Mouse (Mus musculus) hindbrain, embryonic 13.5 days (tissue): ENCODE data around the gene Pithd1. TPM values are rescaled to one million over a fixed set of nuclear protein-coding genes. Genes with fewer than 3 reads are reported as not detected.

Experiments
- ATAC-seq: fragments of 200-750 bp; cut with Nextera tagmentation; 2 replicates; pipeline ENCODE4 v1.8.0; 2017; ENCODE audit warnings: moderate TSS enrichment; ENCODE audit not compliant: low FRiP score
- H3K27ac ChIP-seq: fragments of 300-500 bp; sonication (generic); 2 replicates; pipeline ENCODE4 v1.5.1; 2015; ENCODE audit warnings: inconsistent platforms, mild to moderate bottlenecking, moderate library complexity
- H3K27me3 ChIP-seq: fragments of 300-500 bp; sonication (generic); 2 replicates; pipeline ENCODE4 v1.6.1; 2015; ENCODE audit warnings: mild to moderate bottlenecking, inconsistent platforms
- H3K36me3 ChIP-seq: fragments of 300-500 bp; sonication (generic); 2 replicates; pipeline ENCODE4 v1.6.1; 2015; ENCODE audit warnings: mild to moderate bottlenecking, inconsistent platforms
- H3K4me1 ChIP-seq: fragments of 300-500 bp; sonication (generic); replicated peaks from 2 replicates; pipeline ENCODE4 v1.6.1; 2015; ENCODE audit warnings: inconsistent platforms
- H3K4me2 ChIP-seq: fragments of 300-500 bp; sonication (generic); 2 replicates; pipeline ENCODE4 v1.6.1; 2015; ENCODE audit warnings: inconsistent platforms, mild to moderate bottlenecking, moderate library complexity
- H3K4me3 ChIP-seq: fragments of 300-500 bp; sonication (generic); 2 replicates; pipeline ENCODE4 v1.5.1; 2015; ENCODE audit warnings: mild to moderate bottlenecking, inconsistent platforms
- H3K9ac ChIP-seq: fragments of 300-500 bp; sonication (generic); 2 replicates; pipeline ENCODE4 v1.6.1; 2015; ENCODE audit warnings: mild to moderate bottlenecking, inconsistent platforms
- H3K9me3 ChIP-seq: fragments of 300-500 bp; sonication (generic); 2 replicates; pipeline ENCODE4 v1.6.1; 2016; ENCODE audit warnings: inconsistent platforms
- WGBS: fragments of 180-500 bp; shearing (Covaris S2); methylation state at CpG from one replicate; pipeline ENCODE4 v1.1.7; 2015; 5-methylcytosine and 5-hydroxymethylcytosine counted together
- polyA plus RNA-seq: library from polyadenylated mRNA; unstranded; fragments of >200 nt; fragmentation: Nextera tagmentation; extraction: Ambion mirVana; gene quantifications from 2 replicates; pipeline ENCODE4 v1.2.1, GENCODE M21; 2015

Pithd1 gene
- polyA plus RNA-seq = 54.3 and 58.3 TPM in 2 replicates

DNA sequence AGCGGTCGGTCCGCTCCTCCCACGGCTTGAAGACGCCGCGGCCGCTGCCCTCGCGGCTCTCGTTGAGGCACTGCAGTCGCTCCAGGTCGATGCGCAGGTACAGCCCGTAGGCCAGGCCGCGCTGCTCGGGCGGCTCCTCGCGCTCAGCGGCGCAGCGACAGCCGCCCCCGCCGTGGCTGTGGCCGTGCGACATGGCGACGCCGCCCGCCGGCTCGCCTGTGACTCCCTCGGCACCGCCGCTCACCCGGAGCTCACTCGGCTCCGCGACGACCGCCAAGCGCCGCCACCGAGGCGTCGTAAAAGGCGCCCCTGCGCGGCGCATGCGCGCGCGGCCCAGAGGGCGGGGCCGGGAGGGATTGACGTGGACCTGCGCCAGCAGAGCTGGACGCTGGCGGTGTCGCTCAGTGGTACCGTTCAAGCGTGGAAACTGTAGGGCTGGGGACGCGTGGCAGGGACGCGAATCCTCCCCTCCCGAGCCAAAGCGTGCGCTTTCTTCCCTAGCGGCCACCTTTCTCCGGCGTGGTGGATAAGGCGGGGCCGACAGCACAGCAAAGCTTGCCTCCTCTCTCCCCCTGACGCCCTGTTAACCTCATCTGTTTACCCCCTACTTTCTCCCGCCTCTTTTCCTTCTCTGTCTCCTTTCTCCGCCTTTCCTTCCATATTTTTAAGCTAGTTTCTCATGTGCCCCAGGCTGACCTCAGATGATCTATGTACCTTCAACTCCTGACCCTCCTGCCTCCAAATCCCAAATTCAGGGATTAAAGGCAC, at the start of gene Pithd1:
Pithd1 (minus strand) TSS at position 322 of the 768 bp plus-strand sequence.
- H3K4me1 ChIP-seq = peaks cover 23% of the 10 kb centered on the region
- WGBS = 0% methylated on average over 63 of the region's 81 CpGs
- H3K36me3 ChIP-seq = peaks cover 31% of the 10 kb centered on the region
- H3K4me2 ChIP-seq = peak within 1 kb of the TSS; percentile 95
- H3K4me3 ChIP-seq = peak within 1 kb of the TSS; percentile 80
- H3K9ac ChIP-seq = peak within 1 kb of the TSS; percentile 89
- no peaks in the 10 kb centered on the region for H3K27me3 ChIP-seq
- ATAC-seq = peak; percentile 94
- no peaks in the 10 kb centered on the region for H3K9me3 ChIP-seq
- peak within 1 kb of the TSS; percentile 92 for H3K27ac ChIP-seq

DNA sequence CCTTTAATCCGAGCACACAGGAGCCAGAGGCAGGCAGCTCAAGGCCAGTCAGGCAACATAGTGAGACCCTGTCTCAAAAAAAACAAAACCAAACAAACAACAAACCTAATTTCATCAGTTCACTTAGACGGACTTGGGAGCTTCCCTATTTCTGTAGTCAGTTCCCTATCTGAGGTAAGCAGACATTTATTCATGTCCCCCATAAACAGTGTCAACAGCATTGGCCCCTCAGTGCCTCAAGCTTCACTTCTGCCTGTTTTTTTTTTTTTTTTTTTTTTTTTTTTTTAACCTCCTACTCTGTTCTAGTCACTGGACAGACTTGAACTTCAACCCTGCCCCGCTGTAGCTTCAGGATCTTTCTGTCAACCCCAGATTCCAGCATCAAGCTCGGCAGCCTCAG, 48.0 kb upstream of the Pithd1 start:
- no peak overlapping the region for H3K4me2 ChIP-seq
- 82% methylated on average over 4 of the region's 4 CpGs for WGBS

DNA sequence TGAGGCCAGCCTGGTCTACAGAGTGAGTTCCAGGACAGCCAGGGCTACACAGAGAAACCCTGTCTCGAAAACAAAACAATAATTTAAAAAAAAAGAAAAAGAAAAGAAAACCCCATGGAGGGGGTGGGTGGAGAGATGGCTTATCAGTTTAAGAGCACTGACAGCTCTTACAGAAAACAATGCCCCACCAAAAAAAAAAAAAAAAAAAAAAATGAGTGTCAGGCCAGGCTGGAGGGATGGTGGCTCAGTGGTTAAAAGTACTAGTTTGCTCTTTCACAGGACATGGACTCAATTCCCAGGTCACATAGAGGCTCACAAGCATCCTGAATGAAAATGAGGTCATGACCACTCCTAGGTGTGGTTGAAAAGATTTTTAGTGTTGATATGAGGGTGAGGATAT, 46.2 kb upstream of the Pithd1 start:
- Histone ChIP-seq H3K27ac (no peak overlapping the region), H3K27me3 (no peaks in the 10 kb centered on the region), H3K9ac (no peak overlapping the region), H3K4me2 (no peak overlapping the region), H3K4me3 (no peak overlapping the region), H3K9me3 (no peaks in the 10 kb centered on the region), H3K4me1 (peaks cover 12% of the 10 kb centered on the region), H3K36me3 (no peaks in the 10 kb centered on the region; the same call in 1 of the 2 replicates)
- WGBS = 73% methylated on average over 1 of the region's 1 CpGs
- no peak for ATAC-seq

More for the DNA sequence above, 48.0 kb upstream of the Pithd1 start:
- no peaks in the 10 kb centered on the region; the same call in 1 of the 2 replicates for H3K36me3 ChIP-seq
- H3K9me3 ChIP-seq = no peaks in the 10 kb centered on the region
- H3K4me1 ChIP-seq = peaks cover 12% of the 10 kb centered on the region
- H3K4me3 ChIP-seq = no peak overlapping the region
- no peak for ATAC-seq
- no peak overlapping the region for H3K9ac ChIP-seq
- H3K27ac ChIP-seq = no peak overlapping the region
- H3K27me3 ChIP-seq = no peaks in the 10 kb centered on the region

DNA sequence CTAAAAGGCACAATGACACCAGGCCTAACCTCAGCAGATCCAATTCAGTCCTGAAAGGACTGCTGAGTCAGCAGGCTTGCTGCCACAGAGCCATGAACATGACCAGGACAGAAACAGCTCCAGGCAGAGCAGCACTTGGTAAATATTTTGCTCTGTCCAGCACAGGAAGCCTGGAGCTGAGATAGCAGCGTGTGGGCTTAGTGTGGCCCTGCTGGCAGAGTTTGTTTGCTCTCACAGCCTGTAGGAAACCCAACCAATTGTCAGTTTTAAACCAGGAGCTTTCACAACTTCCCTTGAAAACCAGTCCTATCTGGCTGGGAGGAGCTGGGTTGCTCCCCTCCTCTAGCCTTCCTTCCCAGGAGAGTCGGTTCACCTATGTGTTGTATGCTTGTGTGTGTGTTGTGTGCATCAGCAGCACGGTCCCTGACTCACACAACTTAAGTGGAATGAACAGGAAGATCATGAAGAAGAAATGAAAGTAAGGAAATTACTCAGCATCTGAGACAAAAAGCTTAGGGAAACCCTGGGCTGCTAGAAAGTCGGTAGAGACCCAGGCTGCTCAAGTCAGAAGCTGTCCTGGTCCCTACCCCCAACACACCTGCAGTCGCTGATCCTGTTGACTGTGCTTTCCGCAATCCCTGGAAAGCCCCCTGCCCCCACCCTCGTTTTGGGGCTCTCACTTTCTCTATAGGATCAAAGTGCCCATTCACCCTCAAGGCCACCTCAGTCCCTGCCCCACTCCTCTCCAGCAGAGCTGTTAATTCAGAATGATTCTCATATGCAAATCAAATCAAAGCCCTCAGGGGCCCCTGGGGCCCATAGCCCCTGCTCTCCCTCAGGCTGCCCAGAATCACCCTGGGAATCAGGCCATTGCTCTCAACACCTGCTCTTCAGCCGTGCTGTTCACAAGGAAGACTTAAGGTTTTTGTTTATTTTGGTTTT, 44.2 kb upstream of the Pithd1 start:
- H3K27me3 ChIP-seq = no peaks in the 10 kb centered on the region
- no peak overlapping the region; the same call in 1 of the 2 replicates for H3K9ac ChIP-seq
- no peak overlapping the region for H3K27ac ChIP-seq
- WGBS = 8% methylated on average over 8 of the region's 8 CpGs
- peaks cover 12% of the 10 kb centered on the region for H3K4me1 ChIP-seq
- ATAC-seq = no peak
- no peak overlapping the region for H3K4me2 ChIP-seq
- no peaks in the 10 kb centered on the region for H3K9me3 ChIP-seq
- no peak overlapping the region for H3K4me3 ChIP-seq
- H3K36me3 ChIP-seq = no peaks in the 10 kb centered on the region

DNA sequence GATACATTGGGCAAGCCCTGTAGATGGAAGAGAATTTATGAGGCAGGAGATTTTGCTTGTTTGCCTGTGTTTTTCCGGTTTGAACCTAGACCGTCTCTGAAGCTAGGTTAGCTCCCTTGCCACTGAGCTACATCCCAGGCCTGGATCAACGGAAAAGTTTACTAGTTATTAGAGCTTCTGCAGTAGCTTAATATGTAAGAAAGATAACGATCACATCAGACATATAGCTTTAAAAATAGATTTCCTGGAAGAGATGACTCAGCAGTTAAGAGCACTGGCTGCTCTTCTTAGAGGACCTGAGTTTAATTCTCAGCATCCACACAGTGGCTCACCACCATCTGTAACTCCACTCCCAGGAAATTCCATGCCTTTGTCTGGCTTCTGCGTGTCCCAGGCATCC, 41.6 kb upstream of the Pithd1 start:
- H3K27me3 ChIP-seq = no peaks in the 10 kb centered on the region
- no peak overlapping the region for H3K4me2 ChIP-seq
- H3K9me3 ChIP-seq = no peaks in the 10 kb centered on the region
- no peak for ATAC-seq
- no peaks in the 10 kb centered on the region for H3K36me3 ChIP-seq
- WGBS = 86% methylated on average over 5 of the region's 5 CpGs
- peaks cover 12% of the 10 kb centered on the region for H3K4me1 ChIP-seq
- H3K4me3 ChIP-seq = no peak overlapping the region
- no peak overlapping the region for H3K9ac ChIP-seq
- H3K27ac ChIP-seq = no peak overlapping the region

DNA sequence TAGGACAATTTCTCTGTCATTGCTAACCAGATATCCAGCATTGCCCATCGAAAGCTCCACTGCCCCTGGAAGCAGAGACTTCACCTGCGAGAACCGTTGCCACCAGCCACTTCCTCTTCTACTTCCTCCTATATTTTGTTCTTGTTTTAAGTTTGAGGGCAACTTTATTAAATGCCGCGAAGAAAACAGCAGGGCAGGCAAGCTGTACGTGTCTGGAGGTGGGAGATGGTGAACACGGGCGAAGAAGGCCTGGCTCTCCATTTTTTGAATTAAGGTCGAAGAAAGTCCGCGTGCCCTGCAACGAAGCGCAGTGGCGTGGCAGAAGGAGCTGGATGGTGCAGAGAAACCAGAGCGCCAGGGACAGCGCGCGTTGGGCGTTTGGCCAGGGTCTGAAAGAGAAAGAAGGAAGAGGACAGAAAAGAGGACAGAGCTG, 41.1 kb upstream of the Pithd1 start:
- Histone ChIP-seq H3K27ac (no peak overlapping the region), H3K9ac (no peak overlapping the region), H3K9me3 (no peaks in the 10 kb centered on the region), H3K27me3 (no peaks in the 10 kb centered on the region), H3K4me1 (peaks cover 12% of the 10 kb centered on the region), H3K36me3 (no peaks in the 10 kb centered on the region), H3K4me3 (no peak overlapping the region), H3K4me2 (no peak overlapping the region)
- no peak for ATAC-seq
- WGBS = 89% methylated on average over 19 of the region's 19 CpGs

DNA sequence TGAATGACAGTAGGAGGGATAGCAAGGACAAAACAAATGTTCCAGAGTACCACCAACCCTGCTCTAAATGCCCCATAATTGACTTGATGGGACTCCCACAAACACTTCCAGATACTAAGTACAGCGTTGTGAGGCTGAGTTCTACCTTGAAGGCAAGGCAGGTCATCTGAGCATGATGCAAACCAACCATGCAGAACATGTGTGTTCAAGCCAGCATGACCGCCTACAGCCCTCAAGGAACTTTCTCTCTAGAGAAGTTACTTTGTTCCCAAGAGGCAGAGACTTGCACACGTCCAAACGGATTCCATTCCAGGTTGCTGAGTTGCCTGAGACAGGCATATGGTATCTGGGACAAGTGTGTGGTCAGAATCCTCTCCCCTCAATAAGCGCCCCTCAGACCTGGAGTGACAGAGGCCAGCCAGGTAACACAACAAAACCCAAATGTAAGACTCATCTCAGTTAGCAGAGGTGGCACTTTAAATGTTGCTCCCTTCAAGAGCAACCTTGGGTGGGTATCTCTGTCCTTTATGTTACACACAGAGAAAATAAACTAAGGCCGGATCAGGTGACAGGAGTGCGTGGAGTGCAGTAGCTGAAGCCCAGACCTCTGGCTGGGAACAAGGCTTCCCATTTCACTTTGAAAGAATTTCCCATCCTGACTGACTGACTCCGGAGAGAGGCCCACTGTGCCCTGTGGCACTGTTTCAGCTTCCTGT, 40.5 kb upstream of the Pithd1 start:
- Histone ChIP-seq H3K9me3 (no peaks in the 10 kb centered on the region), H3K4me1 (peaks cover 12% of the 10 kb centered on the region), H3K36me3 (no peaks in the 10 kb centered on the region), H3K9ac (no peak overlapping the region), H3K4me3 (no peak overlapping the region), H3K4me2 (no peak overlapping the region), H3K27me3 (no peaks in the 10 kb centered on the region), H3K27ac (no peak overlapping the region)
- 83% methylated on average over 8 of the region's 8 CpGs for WGBS
- ATAC-seq = no peak

DNA sequence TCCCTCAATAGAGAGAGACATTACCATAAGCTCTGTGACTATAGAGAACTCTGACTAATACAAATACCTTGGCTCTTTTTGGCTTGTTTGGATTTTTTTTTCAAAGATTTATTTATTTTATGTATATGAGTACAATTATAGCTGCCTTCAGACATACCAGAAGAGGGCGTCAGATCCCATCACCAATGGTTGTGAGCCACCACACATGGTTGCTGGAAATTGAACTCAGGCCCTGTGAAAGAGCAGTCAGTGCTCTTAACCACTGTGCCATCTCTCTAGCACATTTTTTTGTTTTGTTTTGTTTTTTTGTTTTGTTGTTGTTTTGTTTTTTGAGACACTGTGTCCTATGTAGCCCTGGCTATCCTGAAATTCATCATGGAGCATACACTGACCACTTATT, 38.3 kb upstream of the Pithd1 start:
- Histone ChIP-seq H3K27ac (no peak overlapping the region), H3K9me3 (no peaks in the 10 kb centered on the region)
- 84% methylated on average over 1 of the region's 1 CpGs for WGBS

DNA sequence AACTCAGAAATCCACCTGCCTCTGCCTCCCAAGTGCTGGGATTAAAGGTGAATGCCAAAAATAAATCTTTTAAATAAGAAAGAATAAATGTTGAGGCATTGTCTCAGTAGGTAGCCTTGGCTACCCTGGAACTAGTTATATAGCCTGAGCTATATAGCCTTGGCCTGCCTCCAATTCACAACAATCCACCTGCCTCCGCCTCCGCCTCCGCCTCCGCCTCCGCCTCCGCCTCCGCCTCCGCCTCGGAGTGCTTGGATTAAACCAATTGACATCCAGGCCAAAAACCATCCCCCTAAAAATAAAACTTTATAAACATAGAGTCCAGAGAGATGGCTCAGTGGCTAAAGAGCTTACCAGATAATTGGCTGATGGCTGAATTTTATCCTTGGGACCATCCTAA, 35.9 kb upstream of the Pithd1 start:
- Histone ChIP-seq H3K9me3 (no peaks in the 10 kb centered on the region), H3K9ac (no peak overlapping the region), H3K36me3 (no peaks in the 10 kb centered on the region), H3K4me1 (peaks cover 19% of the 10 kb centered on the region), H3K27ac (no peak overlapping the region), H3K27me3 (no peaks in the 10 kb centered on the region), H3K4me2 (no peak overlapping the region), H3K4me3 (no peak overlapping the region)
- WGBS = 96% methylated on average over 9 of the region's 9 CpGs
- no peak for ATAC-seq

More for the DNA sequence above, 38.3 kb upstream of the Pithd1 start:
- Histone ChIP-seq H3K4me3 (no peak overlapping the region), H3K4me2 (no peak overlapping the region), H3K36me3 (no peaks in the 10 kb centered on the region), H3K9ac (no peak overlapping the region), H3K4me1 (peaks cover 4% of the 10 kb centered on the region), H3K27me3 (no peaks in the 10 kb centered on the region)
- no peak for ATAC-seq

DNA sequence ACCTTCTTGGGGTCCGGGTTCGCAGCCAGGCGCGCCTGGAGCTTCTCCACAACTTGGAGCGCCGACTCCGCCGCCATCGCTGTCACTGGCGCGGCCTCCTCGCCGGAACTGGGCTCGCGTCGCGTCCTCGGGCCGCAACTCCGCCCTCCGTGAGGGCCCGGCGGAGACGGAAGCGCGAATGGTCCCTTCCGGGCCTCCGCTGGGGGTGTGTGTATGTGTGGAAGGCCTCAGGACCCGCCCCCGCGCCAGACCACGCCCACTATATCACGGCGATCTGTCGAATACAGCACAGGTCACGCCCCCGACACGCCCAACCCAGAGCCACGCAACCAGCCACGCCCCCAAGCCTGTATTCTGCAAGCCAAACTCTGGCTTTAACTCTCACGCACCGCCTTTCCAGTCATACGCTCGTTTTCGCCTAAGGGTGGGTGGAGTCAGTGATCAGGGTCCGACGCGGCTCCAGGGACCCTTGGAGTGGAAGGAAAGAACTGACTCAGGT, 34.5 kb upstream of the Pithd1 start, which contains the start of gene Eloa:
Eloa (minus strand) TSS at position 215 of the 499 bp plus-strand sequence.
- Histone ChIP-seq H3K27ac (peak within 1 kb of the TSS; percentile 88), H3K27me3 (no peaks in the 10 kb centered on the region), H3K36me3 (no peaks in the 10 kb centered on the region), H3K4me3 (peak within 1 kb of the TSS; percentile 96), H3K9ac (peak within 1 kb of the TSS; percentile 96), H3K4me1 (peaks cover 19% of the 10 kb centered on the region), H3K9me3 (no peaks in the 10 kb centered on the region), H3K4me2 (peak within 1 kb of the TSS; percentile 83)
- WGBS = under 1% methylated on average over 37 of the region's 48 CpGs
- peak; percentile 98 for ATAC-seq

DNA sequence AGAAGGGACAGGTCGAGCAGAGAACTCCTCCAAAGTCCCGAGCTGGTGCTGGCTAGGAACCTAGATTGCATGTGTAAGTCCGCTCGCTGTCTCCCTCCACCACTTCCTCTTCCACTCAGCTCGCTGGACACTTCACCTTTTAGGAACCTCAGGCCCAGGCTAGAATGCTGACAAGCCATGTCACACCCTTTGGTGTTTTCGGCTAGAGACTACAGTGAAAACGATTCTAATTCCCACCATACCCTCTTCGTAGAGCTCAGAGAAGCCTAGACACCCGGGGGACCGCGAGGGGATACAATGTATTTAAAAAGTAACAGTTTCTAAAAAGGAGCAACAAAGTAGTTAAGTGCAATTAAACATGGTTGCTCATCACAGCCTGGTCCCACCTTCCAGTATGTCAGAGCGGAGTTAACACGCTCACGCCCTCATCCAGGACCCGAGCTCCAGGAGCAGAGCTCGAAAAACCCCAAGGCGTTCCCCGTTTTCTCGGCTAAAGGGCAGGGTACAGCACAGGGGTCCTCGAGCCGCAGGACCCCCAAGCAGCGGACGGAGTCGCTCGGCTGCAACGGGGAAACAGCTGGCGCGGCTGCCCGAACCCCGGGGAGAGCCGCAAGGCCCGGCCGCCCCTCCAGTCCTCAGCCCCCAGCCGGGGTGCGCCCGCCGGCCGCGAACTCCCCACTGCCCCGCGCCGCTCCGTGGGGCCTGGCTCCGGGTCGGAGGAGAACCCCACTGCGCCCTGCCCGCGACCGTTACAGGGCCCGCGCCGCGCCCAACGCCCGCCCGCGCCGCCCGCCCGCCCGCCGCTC, 33.9 kb upstream of the Pithd1 start:
- Histone ChIP-seq H3K4me1 (peaks cover 19% of the 10 kb centered on the region), H3K27ac (peak overlapping the region; percentile 88), H3K4me2 (peak overlapping the region; percentile 83), H3K27me3 (no peaks in the 10 kb centered on the region), H3K4me3 (peak overlapping the region; percentile 96), H3K36me3 (no peaks in the 10 kb centered on the region), H3K9ac (peak overlapping the region; percentile 96), H3K9me3 (no peaks in the 10 kb centered on the region)
- ATAC-seq = peak; percentile 87
- 1% methylated on average over 42 of the region's 62 CpGs for WGBS
